Mouse (Mus musculus) lung, embryonic 16.5 days (tissue): ENCODE results near the gene Espnl. TPM values are rescaled to one million over a fixed set of nuclear protein-coding genes. Genes with fewer than 3 reads are reported as not detected.

Source experiments
- ATAC-seq: fragments of 200-750 bp; cut with Nextera tagmentation; 2 replicates; pipeline ENCODE4 v1.8.0; 2017; ENCODE audit warnings: low read depth, mild to moderate bottlenecking, moderate library complexity
- H3K27ac ChIP-seq: fragments of 300-500 bp; sonication (generic); 2 replicates; pipeline ENCODE4 v1.5.1; 2014; ENCODE audit warnings: mild to moderate bottlenecking, control low read depth, low read length
- H3K27me3 ChIP-seq: fragments of 300-500 bp; sonication (generic); 2 replicates; pipeline ENCODE4 v1.6.1; 2014; ENCODE audit warnings: low read depth, low read length, mixed read lengths; ENCODE audit not compliant: control insufficient read depth, insufficient read depth
- H3K36me3 ChIP-seq: fragments of 300-500 bp; sonication (generic); 2 replicates; pipeline ENCODE4 v1.6.1; 2014; ENCODE audit warnings: low read length; ENCODE audit not compliant: control insufficient read depth, insufficient read depth
- H3K4me1 ChIP-seq: fragments of 300-500 bp; sonication (generic); replicated peaks from 2 replicates; pipeline ENCODE4 v1.6.1; 2014; ENCODE audit warnings: low read length, mixed read lengths; ENCODE audit not compliant: control insufficient read depth, insufficient read depth
- H3K4me2 ChIP-seq: fragments of 300-500 bp; sonication (generic); 2 replicates; pipeline ENCODE4 v1.6.1; 2014; ENCODE audit warnings: low read depth, low read length, control low read depth
- H3K4me3 ChIP-seq: fragments of 300-500 bp; sonication (generic); 2 replicates; pipeline ENCODE4 v1.5.1; 2014; ENCODE audit warnings: mild to moderate bottlenecking, low read length, control low read depth
- H3K9ac ChIP-seq: fragments of 300-500 bp; sonication (generic); 2 replicates; pipeline ENCODE4 v1.6.1; 2014; ENCODE audit warnings: low read length, control low read depth
- H3K9me3 ChIP-seq: fragments of 300-500 bp; sonication (generic); 2 replicates; pipeline ENCODE4 v1.6.1; 2016; ENCODE audit warnings: low read length; ENCODE audit not compliant: control insufficient read depth
- WGBS: fragments of 180-500 bp; shearing (Covaris S2); extraction: QIAGEN DNeasy Blood & Tissue Kit; methylation state at CpG from one replicate; pipeline ENCODE4 v1.1.7; 2014; 5-methylcytosine and 5-hydroxymethylcytosine counted together
- polyA plus RNA-seq: library from polyadenylated mRNA; unstranded; fragments of >200 nt; fragmentation: Nextera tagmentation; extraction: Ambion mirVana; gene quantifications from 2 replicates; pipeline ENCODE4 v1.2.1, GENCODE M21; 2015

Espnl gene
- polyA plus RNA-seq, 1 experiment from 2014 or later, result not detected

GRCm38 (mm10) chr1:91366215-91367108 is 44.6 kb downstream of the Espnl start, which contains the start of gene Erfe:
Gene Erfe, plus strand, starts transcription at chr1:91366430.
- Histone ChIP-seq H3K4me1 (peaks cover 4% of the 10 kb centered on the region; the same call in 1 of the 2 replicates), H3K9me3 (no peaks in the 10 kb centered on the region), H3K9ac (peak within 1 kb of the TSS; percentile 77), H3K4me2 (peak within 1 kb of the TSS; percentile 96), H3K36me3 (peaks cover 3% of the 10 kb centered on the region; the same call in 1 of the 2 replicates), H3K27ac (no peak within 1 kb of the TSS), H3K27me3 (no peaks in the 10 kb centered on the region), H3K4me3 (peak within 1 kb of the TSS; percentile 56)
- 2% methylated on average over 54 of the region's 68 CpGs for WGBS
- ATAC-seq, result peak; percentile 74

DNA sequence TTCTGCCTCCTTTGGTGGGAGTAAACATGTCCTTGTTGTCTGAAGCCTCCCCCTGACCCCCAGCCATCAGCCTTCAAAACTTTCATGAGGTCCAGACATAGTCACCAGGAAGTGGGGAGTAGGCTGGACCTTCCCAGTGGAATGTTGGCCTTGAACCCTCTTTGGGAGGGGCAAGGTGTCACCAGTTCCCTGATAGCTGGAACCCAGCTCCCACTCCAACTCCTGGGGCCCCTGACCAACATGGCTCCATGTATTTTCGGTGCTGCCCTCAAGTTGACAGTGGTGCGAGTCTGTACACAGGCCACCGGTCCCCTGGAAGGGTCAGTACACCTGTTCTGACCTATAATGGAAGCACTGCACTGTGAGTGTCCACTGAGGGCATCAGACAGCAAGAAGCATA is 45.4 kb downstream of the Espnl start:
- H3K4me1 ChIP-seq, result peaks cover 4% of the 10 kb centered on the region; the same call in 1 of the 2 replicates
- H3K9ac ChIP-seq, result no peak overlapping the region
- H3K27ac ChIP-seq, result no peak overlapping the region
- H3K9me3 ChIP-seq, result no peaks in the 10 kb centered on the region
- H3K36me3 ChIP-seq, result peaks cover 11% of the 10 kb centered on the region; the same call in 1 of the 2 replicates
- no peak for ATAC-seq
- H3K4me2 ChIP-seq, result no peak overlapping the region
- H3K4me3 ChIP-seq, result no peak overlapping the region
- no peaks in the 10 kb centered on the region for H3K27me3 ChIP-seq
- 92% methylated on average over 3 of the region's 3 CpGs for WGBS

DNA sequence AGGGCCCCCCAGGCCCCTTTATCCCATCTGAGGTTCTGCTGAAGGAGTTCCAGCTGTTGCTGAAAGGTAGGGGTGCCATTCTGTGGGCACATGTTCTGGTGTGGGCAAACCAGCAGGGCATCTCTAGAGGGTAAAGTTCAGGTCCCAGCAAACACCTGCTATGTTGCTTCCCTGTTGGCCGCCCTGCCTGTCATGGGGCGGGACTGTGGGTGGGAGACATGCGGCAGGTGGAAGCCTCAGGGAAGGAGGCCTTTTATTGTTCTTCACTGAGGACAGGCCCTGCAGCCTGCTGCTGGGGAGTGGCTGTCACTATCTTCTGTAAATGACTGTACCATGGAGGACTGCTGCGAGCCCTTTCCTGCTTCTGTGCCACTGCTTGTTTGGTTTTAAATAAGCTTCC is 47.5 kb downstream of the Espnl start:
- Histone ChIP-seq H3K4me1 (peaks cover 4% of the 10 kb centered on the region; the same call in 1 of the 2 replicates), H3K9me3 (no peaks in the 10 kb centered on the region), H3K9ac (no peak overlapping the region), H3K27ac (no peak overlapping the region), H3K36me3 (peaks cover 28% of the 10 kb centered on the region; the same call in 1 of the 2 replicates), H3K4me2 (no peak overlapping the region), H3K27me3 (no peaks in the 10 kb centered on the region), H3K4me3 (no peak overlapping the region)
- 57% methylated on average over 4 of the region's 4 CpGs for WGBS
- no peak for ATAC-seq

- ATAC-seq, result no peak
- peaks cover 33% of the 10 kb centered on the region for H3K36me3 ChIP-seq
- H3K9ac ChIP-seq, result no peak overlapping the region
- H3K4me2 ChIP-seq, result no peak overlapping the region
- no peaks in the 10 kb centered on the region for H3K9me3 ChIP-seq
- H3K4me3 ChIP-seq, result no peak overlapping the region
- 83% methylated on average over 23 of the region's 23 CpGs for WGBS
- H3K27ac ChIP-seq, result no peak overlapping the region
- H3K27me3 ChIP-seq, result no peaks in the 10 kb centered on the region
- peaks cover 4% of the 10 kb centered on the region; the same call in 1 of the 2 replicates for H3K4me1 ChIP-seq
Measured at GRCm38 (mm10) chr1:91370055-91370454, 48.2 kb downstream of the Espnl start.

DNA sequence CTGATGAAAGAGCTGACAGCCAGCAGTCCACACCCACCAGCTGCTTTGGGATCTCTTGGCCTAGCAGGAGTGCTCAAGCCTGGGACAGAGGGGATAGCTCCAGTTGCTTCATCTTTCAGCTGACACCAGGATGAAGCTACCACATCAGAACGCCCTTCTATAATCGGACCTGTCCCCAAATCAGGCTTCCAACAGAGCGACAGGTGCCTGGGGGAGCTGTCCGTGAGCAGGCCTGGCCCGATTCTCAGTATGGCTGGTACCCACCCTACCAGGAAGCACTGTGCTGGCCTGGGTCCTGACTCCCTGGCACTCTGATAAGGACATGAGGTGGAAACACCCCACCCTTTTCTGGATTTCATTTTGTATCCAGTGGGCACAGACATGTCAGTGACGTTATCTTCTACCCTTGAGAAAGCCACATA is 51.5 kb downstream of the Espnl start:
- Histone ChIP-seq H3K27me3 (no peaks in the 10 kb centered on the region), H3K4me3 (no peak overlapping the region), H3K36me3 (peaks cover 61% of the 10 kb centered on the region), H3K9ac (no peak overlapping the region), H3K4me1 (no peaks in the 10 kb centered on the region), H3K9me3 (no peaks in the 10 kb centered on the region), H3K27ac (no peak overlapping the region), H3K4me2 (no peak overlapping the region)
- WGBS, result 92% methylated on average over 6 of the region's 6 CpGs
- ATAC-seq, result no peak

DNA sequence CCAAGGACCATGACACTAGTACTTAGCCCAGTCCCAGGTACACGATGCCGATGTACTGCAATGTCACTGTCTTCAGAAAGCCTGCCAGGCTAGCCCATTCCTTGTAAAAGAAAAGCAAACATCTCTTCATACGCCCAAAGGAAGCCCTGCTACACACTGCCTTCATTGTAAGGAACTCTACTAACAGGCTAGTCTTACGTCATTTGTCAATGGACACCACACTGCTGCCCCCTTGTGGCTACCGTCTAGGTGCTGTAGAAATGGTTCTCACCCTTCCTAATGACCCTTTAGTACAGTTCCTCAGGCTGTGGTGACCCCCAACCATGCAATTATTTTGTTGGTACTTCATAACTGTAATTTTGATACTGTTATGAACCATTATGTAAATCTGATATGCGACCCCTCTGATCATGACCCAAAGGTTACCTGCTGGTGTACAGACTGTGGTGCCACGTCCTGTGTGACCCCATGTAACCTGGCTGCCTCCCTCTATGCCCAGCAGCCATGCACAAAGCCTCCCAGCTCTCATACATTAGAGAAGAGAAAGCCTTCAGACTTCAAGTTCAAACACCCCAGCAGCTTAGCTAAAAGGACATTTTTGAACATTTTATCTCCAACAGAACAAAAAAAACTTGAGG is 58.7 kb downstream of the Espnl start:
- peak; percentile 64; the same call in 1 of the 2 replicates for ATAC-seq
- Histone ChIP-seq H3K36me3 (peaks cover 73% of the 10 kb centered on the region), H3K9me3 (no peaks in the 10 kb centered on the region), H3K4me2 (no peak overlapping the region), H3K27me3 (no peaks in the 10 kb centered on the region), H3K4me1 (no peaks in the 10 kb centered on the region), H3K9ac (no peak overlapping the region), H3K4me3 (no peak overlapping the region), H3K27ac (no peak overlapping the region)
- 52% methylated on average over 7 of the region's 7 CpGs for WGBS

- H3K36me3 ChIP-seq, result peaks cover 69% of the 10 kb centered on the region
- 90% methylated on average over 4 of the region's 4 CpGs for WGBS
- ATAC-seq, result no peak
- H3K4me1 ChIP-seq, result no peaks in the 10 kb centered on the region
- H3K9me3 ChIP-seq, result no peaks in the 10 kb centered on the region
- H3K27ac ChIP-seq, result no peak overlapping the region
- no peak overlapping the region for H3K4me3 ChIP-seq
- no peak overlapping the region for H3K9ac ChIP-seq
- H3K27me3 ChIP-seq, result no peaks in the 10 kb centered on the region
- no peak overlapping the region for H3K4me2 ChIP-seq
Measured at GRCm38 (mm10) chr1:91381091-91381471, 59.2 kb downstream of the Espnl start.

DNA sequence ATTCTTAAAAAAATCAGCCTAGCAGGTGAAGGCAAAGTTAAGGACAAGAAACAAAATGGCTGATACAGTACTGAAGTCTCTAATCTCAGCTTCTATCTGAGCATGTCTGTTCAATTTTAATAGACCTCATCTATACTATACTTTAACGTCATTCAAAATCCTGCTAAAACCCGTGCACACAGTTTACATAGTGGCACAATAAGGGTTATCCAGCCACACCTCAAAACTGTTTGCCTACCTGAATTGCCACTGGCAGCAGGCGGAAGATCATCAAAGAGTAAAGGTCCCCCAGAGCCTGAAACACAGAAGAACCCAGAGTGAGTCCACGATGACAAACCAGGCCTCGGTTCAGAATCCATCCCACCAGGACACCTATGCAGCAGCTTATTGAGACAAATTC is 68.5 kb downstream of the Espnl start:
- Histone ChIP-seq H3K27me3 (no peaks in the 10 kb centered on the region), H3K27ac (no peak overlapping the region), H3K4me1 (no peaks in the 10 kb centered on the region), H3K4me2 (no peak overlapping the region), H3K9ac (no peak overlapping the region), H3K36me3 (peaks cover 37% of the 10 kb centered on the region), H3K9me3 (no peaks in the 10 kb centered on the region), H3K4me3 (no peak overlapping the region)
- no peak for ATAC-seq
- WGBS, result 74% methylated on average over 5 of the region's 5 CpGs

GRCm38 (mm10) chr1:91397927-91398259 is 76.0 kb downstream of the Espnl start:
- peak overlapping the region; percentile 85 for H3K9ac ChIP-seq
- peak overlapping the region; percentile 63 for H3K27ac ChIP-seq
- under 1% methylated on average over 12 of the region's 12 CpGs for WGBS
- H3K36me3 ChIP-seq, result no peaks in the 10 kb centered on the region
- H3K4me3 ChIP-seq, result peak overlapping the region; percentile 86
- no peak; the same call in 1 of the 2 replicates for ATAC-seq
- no peaks in the 10 kb centered on the region for H3K27me3 ChIP-seq
- peak overlapping the region; percentile 91 for H3K4me2 ChIP-seq
- peaks cover 12% of the 10 kb centered on the region for H3K4me1 ChIP-seq
- H3K9me3 ChIP-seq, result no peaks in the 10 kb centered on the region
